Mouse (Mus musculus): ENCODE data around the gene Gm11146.

The Gm11146 gene

GRCm38 (mm10) chr16:77601994-77602393 lies at the start of gene Gm11146:
Gm11146 (minus strand) TSS chr16:77602094.
- POLR2A ChIA-PET: interaction anchor here in 1 of 4 experiments (1.0 kb wide), 1 partner anchor 8 kb away, joined by 3 read pairs; no protein-coding TSS in a partner anchor

GRCm38 (mm10) chr16:77650596-77650995 lies 48.7 kb upstream of the Gm11146 start:
- CTCF ChIA-PET: no interaction called here
- POLR2A ChIA-PET: no interaction called here

More at GRCm38 (mm10) chr16:77601994-77602393, at the start of gene Gm11146:
- CTCF ChIA-PET: no interaction called here

- CTCF ChIA-PET: no interaction called here
- POLR2A ChIA-PET: no interaction called here
Observed at GRCm38 (mm10) chr16:77649006-77649405, 47.1 kb upstream of the Gm11146 start.

- ChIA-PET POLR2A (no interaction called here), CTCF (no interaction called here)
Observed at GRCm38 (mm10) chr16:77648181-77648580, 46.3 kb upstream of the Gm11146 start.

- CTCF ChIA-PET: no interaction called here
- POLR2A ChIA-PET: no interaction called here
Observed at GRCm38 (mm10) chr16:77646146-77646545, 44.3 kb upstream of the Gm11146 start.

- CTCF ChIA-PET: interaction anchor here in 1 of 4 experiments (0.6 kb wide), 1 partner anchor 135 kb away, joined by 3 read pairs; no protein-coding TSS in a partner anchor
- POLR2A ChIA-PET: no interaction called here
Observed at GRCm38 (mm10) chr16:77644976-77645375, 43.1 kb upstream of the Gm11146 start.

- POLR2A ChIA-PET: no interaction called here
- CTCF ChIA-PET: no interaction called here
Observed at GRCm38 (mm10) chr16:77643871-77644720, 42.2 kb upstream of the Gm11146 start.

GRCm38 (mm10) chr16:77643036-77643870 lies 41.4 kb upstream of the Gm11146 start:
- ChIA-PET POLR2A (interaction anchor here in 1 of 4 experiments (0.6 kb wide), 1 partner anchor 182 kb away, joined by 3 read pairs; no protein-coding TSS in a partner anchor), CTCF (no interaction called here)

GRCm38 (mm10) chr16:77636497-77636896 lies 34.6 kb upstream of the Gm11146 start:
- ChIA-PET CTCF (no interaction called here), POLR2A (no interaction called here)

GRCm38 (mm10) chr16:77632315-77632881 lies 30.5 kb upstream of the Gm11146 start:
- ChIA-PET POLR2A (no interaction called here), CTCF (no interaction called here)

GRCm38 (mm10) chr16:77622681-77623080 lies 20.8 kb upstream of the Gm11146 start:
- CTCF ChIA-PET: no interaction called here
- POLR2A ChIA-PET: no interaction called here

- POLR2A ChIA-PET: interaction anchor here in 1 of 4 experiments (0.6 to 1.0 kb wide), 2 partner anchors 8 to 391 kb away, joined by 3 to 4 read pairs; no protein-coding TSS in a partner anchor
- CTCF ChIA-PET: no interaction called here
Observed at GRCm38 (mm10) chr16:77602581-77602980, 687 bp upstream of the Gm11146 start.

- POLR2A ChIA-PET: no interaction called here
- CTCF ChIA-PET: no interaction called here
Observed at GRCm38 (mm10) chr16:77598787-77599186, 3.1 kb downstream of the Gm11146 start.

- POLR2A ChIA-PET: no interaction called here
- CTCF ChIA-PET: no interaction called here
Observed at GRCm38 (mm10) chr16:77596556-77596955, 5.3 kb downstream of the Gm11146 start.

GRCm38 (mm10) chr16:77595661-77596060 lies 6.2 kb downstream of the Gm11146 start:
- ChIA-PET CTCF (no interaction called here), POLR2A (no interaction called here)

- POLR2A ChIA-PET: interaction anchor here in 1 of 4 experiments (0.6 kb wide), 1 partner anchor 80 kb away, joined by 3 read pairs; no protein-coding TSS in a partner anchor
Observed at GRCm38 (mm10) chr16:77594553-77594952, 7.3 kb downstream of the Gm11146 start.

GRCm38 (mm10) chr16:77593828-77594421 lies 8.0 kb downstream of the Gm11146 start:
- POLR2A ChIA-PET: no interaction called here
- CTCF ChIA-PET: no interaction called here

More at GRCm38 (mm10) chr16:77594553-77594952, 7.3 kb downstream of the Gm11146 start:
- CTCF ChIA-PET: no interaction called here

GRCm38 (mm10) chr16:77592986-77593385 lies 8.9 kb downstream of the Gm11146 start:
- CTCF ChIA-PET: no interaction called here
- POLR2A ChIA-PET: no interaction called here

- CTCF ChIA-PET: no interaction called here
- POLR2A ChIA-PET: no interaction called here
Observed at GRCm38 (mm10) chr16:77573036-77573435, 28.9 kb downstream of the Gm11146 start.

- ChIA-PET CTCF (no interaction called here), POLR2A (no interaction called here)
Observed at GRCm38 (mm10) chr16:77569457-77569856, 32.4 kb downstream of the Gm11146 start.
